Mouse (Mus musculus) c-Kit-negative CD71-positive TER-119-positive erythroid progenitor cells, embryonic 14.5 days (primary cell): ENCODE data around the gene Golga2.

Experiments
- DNase-seq: peaks from one replicate; pipeline ENCODE4 v3.0.0-alpha.2; 2013; ENCODE audit warnings: low read depth, low spot score

The Golga2 gene

DNA sequence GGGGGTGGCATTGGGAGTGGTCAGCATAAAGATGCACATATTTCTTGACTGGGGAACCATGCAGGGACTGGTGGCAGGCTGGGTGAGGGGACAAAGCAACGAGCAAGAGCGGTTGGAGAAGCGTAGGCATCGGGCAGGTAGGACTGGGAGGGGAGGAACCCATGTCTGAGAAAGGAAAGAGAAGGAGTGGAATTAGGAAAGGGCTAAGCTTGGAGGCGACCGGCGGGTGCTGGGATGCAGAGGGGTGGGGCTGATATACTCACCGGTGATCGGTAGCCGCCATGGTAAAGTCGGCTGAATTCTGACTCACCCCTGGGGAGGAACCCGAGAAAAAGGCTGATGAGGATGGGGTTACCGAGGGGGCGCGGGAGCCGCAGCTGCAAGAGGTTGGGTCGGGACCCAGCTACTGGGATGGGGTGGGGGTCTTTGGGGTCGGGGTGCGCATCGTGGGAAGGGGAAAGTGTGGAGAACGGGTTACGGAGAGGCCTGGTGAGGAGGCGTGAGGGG, at the start of gene Golga2:
Golga2 (plus strand) TSS at position 51 of the 507 bp plus-strand sequence.
- peak; percentile 25 for DNase-seq

DNA sequence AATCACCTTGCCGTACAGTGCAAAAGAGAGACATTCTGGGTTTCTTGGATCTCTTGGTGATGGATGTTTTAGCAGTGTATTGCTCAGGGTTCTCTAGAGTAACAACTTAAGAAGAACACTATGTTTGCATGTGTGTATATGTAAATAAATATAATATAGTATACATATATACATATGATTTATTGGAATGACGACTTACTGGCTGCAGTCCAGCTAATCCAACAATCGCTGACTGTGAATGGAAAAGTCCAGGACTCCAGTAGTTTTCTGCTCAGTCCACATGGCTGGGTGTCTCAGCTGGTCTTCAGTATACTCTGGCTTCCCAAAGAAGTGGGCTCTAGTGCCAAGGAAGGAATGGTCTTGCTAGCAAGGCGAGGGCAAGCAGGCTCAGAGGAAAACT, 49.6 kb upstream of the Golga2 start:
- DNase-seq = no peak

DNA sequence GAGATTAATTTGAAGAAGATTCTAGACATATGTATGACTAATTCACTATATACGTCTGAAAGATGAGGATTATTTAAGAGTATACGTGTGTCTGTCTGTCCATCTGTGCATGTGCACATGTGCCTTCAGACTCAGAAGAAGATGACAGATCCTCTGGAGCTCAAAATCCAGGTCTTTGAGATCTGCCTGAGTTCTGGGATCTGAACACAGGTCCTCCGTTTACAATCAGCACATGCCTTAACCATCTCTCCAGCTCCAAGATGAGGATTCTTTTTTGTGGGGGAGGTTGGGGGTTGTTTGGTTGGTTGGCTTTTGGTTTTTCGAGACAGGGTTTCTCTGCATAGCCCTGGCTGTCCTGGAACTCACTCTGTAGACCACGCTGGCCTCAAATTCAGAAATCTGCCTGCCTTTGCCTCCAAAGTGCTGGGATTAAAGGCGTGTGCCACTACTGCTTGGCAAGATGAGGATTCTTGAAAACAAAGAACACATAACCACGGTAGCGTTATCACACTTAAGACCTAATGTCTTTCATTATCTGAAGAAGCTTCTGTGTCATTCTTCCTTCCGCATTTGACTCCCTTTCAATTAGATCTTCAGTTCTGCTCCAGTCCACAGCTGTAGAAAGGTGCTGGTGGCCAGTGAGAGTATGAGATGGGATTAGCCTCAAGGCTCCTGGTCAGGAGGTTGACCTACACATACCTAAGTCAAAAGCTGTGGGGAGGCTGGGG, 48.3 kb upstream of the Golga2 start:
- DNase-seq = no peak

DNA sequence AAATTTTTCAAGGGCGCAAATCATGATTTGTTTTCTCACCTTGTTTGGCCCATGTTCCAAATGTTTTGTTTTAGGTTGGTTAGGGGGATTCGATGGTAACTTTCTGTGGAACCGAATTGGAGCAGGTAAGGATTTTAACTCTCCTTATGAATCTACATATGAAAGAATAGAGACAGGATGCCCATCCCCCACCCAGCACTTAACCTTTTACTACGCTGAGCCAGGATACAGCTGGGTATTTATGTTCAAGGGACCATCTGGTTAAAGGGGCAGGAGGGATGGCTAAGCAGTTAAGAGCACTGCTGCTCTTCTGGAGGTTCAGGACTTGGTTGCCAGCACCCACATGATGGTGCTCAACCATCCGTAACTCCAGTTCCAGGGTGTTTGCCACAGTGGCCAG, 46.6 kb upstream of the Golga2 start:
- no peak for DNase-seq

DNA sequence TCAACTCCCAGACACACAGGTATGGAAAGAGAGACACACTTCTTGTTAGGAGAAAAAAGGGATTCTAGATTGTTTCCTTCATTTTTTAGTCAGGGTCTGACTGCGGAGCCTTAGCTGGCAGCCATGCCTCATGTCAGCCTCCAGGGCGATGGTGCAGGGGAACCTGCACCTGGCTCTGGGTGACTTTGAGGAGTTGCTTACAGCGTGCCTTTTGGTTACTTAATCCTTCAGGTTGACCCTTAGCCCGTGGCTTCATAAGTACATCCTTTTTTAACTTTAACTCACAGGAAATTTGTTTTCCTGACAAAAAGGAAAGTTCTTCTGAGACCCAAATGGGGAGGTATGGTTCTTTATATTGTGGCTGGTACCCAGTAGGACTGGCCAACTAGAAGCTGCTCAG, 44.2 kb upstream of the Golga2 start:
- DNase-seq = no peak

DNA sequence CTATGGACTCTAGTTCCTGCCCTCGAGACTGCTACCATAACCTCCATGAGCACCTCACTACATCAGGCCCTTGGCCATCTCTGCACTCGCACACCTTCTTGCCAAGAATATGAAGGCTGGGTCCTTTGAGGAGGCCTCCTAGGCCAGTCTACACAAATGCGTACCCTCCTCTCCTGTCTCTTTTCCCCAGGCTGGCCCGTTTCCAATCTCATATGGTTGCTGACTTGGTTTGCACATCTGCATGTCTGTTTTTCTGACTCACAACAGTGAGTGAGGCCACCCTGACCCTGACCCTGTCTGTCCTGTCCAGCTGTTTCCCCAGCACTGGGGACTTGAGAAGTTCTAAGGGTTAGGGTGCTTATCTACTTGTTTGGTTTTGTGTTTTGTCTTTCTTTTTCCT, 40.4 kb upstream of the Golga2 start:
- no peak for DNase-seq

DNA sequence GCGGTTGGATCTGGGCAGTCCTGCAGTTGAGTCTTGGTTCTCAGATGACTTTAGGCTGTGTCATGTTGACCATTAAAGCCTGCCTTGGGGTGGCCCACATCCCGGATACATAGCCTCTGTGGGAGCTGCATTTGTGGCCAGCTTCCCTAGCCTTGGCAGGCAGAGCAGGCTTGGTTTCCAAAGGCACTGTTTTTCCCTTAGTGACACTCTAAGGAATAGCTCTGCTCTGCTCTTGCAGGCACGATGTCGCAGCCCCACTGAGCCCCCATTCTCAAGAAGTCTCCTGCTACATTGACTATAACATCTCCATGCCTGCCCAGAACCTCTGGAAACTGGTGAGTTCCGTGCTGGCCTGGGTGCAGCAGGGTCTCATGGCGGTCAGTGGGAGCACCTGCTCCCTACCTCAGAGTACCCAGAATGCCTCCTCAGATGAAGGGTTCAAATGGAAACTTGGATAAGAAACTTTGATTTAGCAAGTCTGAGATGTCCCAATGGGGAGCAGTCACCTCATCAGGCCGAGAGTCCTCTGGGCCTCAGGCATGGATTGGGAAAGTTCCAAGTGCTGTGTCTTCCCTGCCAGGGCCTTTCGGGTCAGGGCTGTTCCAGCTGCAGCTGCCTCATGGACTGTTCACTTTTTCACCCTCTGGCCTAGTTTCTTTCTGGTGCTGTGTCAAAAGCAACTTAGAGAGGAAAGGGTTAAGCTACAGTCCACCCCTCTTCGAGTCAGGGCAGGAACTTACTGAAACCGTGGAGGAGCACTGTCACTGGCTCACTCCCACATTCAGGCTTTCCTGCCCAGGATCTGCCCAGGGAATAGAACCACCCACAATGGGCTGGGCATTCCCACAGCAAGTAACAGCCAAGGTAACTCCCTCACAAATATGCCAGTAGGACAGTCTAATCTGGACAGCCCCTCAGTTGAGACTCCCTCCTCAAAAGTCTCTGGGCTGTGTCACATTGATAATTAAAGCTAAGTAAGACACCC, 38.5 kb upstream of the Golga2 start:
- DNase-seq = no peak

DNA sequence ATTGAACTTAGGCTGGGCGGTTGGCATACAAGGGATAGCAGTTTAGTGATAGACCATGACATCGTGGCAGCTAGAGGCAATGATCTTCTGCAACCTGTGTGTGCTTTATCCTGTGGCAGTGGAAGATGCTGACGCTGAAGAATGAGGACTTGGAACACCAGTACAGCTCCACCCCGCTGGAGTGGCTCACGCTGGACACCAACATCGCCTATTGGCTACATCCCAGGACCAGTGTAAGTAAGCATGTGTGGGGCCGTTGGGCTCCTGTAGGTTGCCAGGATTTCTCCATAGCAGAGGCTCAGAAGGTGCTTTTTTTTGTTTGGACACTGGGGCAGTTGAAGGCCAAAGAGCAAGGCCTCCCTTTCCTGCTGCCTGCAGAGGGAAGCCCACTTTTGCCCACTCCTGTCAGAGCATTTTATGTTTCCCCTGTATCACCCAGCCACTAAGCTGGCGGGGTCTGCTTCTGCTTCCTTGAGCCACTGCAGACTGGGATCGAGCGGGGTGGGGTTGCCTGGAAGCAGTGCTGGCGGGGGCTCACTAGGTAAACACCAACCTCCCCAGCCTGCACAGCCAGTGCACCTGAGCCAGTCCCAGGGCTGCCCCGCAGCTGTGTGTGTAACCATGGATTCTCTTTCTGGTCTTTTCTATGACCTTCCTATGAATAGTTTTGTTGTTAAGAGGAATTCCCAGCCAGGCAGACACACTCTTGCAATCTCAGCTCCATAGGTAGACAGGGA, 35.2 kb upstream of the Golga2 start:
- DNase-seq = no peak

DNA sequence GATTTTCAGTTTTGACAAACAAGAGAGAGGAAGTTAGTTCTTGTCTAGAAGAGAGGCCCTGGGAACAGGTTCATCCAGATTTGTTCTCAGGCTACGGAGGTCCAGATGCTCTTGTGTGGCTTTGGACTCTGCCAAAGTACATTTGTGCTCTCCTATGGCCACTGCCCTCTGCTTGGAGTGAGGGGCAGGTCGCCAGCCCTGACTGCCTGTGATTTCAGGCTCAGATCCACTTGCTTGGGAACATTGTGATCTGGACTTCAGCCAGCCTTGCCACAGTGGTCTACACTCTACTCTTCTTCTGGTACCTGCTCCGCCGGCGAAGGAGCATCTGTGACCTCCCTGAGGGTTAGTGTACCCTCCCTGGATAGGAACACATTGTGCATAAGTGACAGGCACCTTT, 34.5 kb upstream of the Golga2 start:
- no peak for DNase-seq

DNA sequence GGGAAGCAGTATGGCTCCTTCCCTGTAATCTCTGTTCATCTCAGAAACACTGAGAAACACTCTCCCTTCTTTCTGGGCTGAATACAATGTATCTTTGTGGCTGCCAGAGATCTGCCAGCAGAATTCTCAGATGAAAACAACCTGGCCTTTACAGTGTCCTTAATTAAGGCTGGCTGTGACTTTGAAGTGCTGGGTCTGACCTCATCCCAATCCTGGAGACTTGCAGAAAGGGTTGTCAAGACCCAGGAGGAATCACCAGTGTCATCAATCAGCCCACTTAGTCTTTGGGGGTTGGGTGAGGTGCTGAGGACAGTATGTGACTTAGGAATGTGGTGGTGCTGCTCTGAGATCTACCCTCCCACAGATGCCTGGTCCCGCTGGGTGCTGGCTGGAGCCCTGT, 33.8 kb upstream of the Golga2 start:
- no peak for DNase-seq

DNA sequence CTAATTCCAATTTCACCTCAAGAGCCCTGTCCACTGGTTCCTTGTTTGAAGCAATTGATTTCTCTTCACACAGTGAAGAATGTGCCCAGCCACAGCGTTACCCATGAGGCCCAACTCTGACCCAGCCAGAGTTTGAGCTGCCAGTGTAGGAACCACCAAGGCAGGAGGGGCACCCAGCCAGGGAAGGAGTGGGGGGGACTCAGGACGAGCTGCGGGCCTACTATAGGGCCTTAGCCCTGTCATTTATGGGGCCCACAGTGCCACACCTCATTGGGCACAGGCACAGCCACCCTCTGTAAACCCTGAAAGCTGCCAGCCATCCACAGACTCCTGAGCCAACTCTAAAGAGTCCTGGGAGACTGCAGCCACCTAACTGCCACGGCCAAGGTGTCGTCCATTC, 32.6 kb upstream of the Golga2 start:
- DNase-seq = no peak

DNA sequence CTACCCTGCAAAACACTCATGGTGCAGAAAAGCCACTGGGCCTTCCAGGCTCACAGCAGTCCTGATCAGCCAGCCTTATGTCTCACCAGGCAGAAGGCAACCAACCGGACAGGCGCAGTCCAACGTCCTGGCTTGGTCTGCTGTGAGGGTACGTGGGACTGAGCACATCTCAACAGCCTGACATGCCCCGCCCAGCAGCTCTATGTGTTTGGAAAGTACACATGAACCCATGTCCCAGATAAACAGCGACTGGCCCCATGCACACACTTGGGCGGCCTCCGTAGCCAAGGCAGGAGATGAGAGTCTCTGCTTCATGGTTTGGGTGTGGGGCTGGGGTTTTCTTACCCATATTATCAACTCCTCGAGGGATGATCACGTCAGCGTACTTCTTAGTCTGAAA, 30.9 kb upstream of the Golga2 start:
- no peak for DNase-seq

DNA sequence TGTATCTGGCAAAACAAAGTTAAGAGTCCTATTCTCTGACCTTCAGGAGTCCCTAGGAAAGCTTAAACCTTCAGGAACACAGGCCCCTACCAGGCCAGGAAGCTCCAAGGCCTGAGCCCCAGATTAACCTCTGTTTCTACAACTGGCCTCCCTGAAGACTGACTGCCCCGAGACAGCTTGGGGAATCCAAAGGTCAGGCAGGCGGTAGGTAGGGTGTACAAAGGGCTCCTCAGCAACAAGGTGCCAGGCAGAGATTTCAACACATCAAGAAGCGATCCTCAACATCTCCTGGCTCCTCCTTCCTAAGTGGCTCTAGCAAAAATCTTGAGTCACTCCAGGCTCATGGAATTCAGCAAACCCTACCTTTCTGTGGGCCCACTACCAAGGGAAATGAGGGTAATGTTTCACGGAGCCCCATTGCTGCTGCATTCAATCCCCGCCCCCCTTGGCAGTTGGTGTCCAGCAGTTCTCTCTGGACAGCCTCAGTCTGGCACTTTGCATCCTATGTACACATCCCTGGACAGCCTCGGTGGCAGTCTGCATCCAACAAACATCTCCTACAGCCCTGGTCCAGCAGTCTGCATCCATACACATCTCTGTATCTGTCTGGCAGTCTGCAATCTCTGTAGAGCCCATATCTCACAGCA, 28.2 kb upstream of the Golga2 start:
- DNase-seq = no peak

DNA sequence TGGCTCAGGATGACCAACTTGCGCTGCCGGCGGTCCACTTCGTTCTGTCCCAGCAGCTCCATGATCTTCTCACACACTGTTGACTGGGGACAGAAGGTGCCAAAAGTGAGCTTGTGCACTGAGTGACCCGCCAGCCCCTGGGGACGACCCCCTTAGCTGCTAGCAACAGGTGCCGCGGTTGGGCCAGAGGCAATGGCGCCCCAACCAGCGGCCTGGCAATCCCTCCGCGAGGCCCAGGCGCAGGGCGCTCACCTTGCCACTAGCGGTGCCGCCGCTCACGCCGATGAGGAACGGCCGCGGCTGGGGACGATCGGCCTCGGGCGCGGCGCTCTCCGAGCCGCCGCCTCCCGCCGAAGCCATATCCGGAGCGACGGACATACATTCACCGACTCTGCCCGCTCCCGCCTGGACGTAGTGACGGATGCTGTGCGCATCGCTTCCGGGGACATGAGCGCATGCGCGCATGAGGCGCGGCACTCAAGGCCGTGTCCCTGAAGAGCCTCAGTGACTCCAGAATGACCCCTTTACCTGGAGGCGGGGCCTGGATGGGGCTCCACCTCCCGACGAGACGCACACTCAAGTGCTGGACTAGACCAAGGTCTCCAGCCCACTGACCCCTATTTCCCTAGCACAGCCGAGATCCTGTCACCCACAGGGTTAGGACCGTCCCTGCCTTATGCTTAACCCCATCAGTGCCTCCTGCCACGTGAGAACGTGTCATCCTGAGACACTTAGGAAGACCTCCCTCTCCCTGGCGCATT, 27.3 kb upstream of the Golga2 start, which contains the start of gene Uck1:
Uck1 (minus strand) TSS at position 503 of the 761 bp plus-strand sequence.
- peak; percentile 87 for DNase-seq

DNA sequence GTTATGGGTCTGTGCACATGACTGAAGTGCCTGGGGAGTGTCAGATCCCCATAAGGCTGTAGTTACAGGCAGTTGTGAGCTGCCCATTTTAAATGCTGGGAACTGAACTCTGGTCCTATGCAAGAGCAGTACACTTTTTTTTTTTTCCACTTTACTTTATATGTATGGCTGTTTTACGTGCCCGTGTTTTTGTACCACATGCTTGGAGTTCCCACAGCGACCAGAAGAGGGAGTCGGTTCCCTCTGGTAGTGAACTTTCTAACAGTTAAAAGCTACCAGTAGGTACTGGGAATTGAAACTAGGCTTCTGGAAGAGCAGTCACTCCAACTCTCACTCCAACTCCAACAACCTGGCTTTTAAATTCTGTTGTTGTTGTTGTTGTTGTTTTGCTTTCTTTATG, 26.5 kb upstream of the Golga2 start:
- peak; percentile 57 for DNase-seq

DNA sequence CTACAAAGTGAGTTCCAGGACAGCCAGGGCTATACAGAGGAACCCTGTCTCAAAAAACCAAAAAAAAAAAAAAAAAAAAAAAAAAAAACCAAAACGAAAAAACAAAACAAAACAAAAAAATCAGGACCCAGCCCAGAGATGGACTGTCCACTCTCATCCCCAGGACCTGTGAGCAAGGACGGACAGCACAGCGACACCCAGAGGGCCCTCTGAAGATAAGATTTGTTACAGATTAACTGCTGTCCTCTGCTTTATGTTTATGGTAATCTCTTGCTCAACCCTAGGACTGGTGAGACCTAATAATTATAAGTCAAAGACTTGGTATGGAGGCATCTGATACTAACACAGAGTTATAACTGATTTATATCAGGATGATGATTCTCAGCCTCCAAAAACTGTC, 11.4 kb upstream of the Golga2 start:
- no peak for DNase-seq

DNA sequence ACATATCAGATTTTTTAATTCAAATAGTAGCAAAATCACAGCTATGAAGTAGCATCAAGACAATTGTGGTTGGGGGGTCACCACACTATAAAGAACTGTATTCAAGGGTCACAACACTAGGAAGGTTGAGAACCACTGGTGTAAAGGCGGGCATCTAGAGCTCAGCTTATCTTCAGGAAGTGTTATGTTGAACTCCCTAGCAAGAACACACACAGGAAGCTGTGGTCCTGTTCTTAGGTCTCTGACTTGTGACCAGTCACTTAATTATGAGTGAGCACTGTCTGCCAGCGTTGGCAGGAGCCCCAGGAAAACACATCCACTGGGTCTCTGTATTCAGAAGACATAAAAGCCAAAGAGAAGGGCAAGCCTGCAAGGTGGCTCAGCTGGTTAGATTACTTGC, 4.9 kb upstream of the Golga2 start:
- no peak for DNase-seq

DNA sequence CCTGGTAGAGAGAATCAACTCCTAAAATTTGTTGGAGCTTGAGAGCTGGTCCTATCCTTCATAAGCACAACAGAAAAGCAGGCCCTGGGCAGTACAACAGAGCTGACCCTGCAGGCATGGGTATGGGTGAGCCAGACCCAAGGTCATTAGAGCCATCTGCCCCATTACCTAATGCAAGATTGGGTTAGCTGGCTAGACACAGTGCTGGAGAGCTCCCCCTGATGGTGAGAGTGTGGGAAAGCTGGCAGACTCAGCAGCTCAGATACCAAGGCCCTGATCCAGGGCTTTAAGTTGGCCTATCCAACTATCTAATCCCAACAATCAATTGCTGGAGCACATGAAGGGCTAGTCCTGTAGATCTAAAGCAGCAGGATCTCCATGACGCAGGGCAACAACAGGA, 4.5 kb upstream of the Golga2 start:
- DNase-seq = no peak

DNA sequence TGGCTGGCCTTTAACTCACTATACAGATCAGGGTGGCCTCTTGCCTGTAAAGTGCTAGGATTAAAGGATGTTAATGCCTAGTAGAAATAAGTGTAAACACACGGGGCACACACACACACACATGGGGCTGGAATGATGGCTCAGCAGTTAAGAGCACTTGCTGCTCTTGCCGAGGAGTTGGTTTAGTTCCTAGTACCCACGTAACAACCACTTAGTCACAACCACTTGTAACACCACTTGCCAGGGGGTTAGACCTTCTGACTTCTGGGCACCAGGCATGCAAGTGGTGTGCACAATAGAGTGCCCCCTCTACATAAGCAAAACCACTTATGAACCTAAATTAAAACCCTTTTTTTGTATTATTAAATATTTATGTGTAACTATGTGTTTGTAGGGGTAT, 3.2 kb upstream of the Golga2 start:
- no peak for DNase-seq

DNA sequence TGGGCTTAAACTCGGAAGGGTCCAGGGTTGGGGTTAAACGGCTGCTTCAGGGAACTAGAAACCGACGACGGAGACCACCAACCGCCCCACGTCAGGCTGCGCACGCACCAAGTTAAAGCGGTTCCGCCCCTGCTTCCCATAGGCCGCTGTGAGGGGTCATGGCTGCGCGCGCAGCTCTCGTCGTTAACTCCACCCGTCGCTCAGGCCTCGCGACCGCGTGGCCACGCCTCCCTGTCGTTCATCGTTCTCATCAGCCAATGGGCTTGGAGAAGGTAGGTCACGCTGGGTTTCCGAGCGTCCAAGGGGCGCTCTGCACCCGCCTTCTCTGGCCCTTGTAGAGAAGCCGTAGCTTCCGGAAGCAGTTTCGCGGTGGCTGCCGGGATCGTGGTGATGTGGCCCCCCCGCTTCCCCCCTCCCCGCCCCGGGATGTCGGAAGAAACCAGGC, 761 bp downstream of the Golga2 start, which contains the start of gene Swi5:
Swi5 (minus strand) TSS at position 153 of the 445 bp plus-strand sequence.
- peak; percentile 100 for DNase-seq
